Mouse (Mus musculus) bone marrow macrophage, adult 2 months (primary cell): ENCODE results near the gene Creg1.

Source experiments
- CTCF ChIP-seq: IDR thresholded peaks from 2 replicates; pipeline ENCODE4 v1.5.1; 2012; ENCODE audit warnings: low read depth, mild to moderate bottlenecking, low read length, moderate library complexity
- POLR2A ChIP-seq: IDR thresholded peaks from 2 replicates; pipeline ENCODE4 v1.6.1; 2012; ENCODE audit warnings: mild to moderate bottlenecking, low read depth, low read length, borderline replicate concordance

GRCm38 (mm10) chr1:165737867-165738266, 25.7 kb upstream of the Creg1 start:
- TF ChIP-seq CTCF (no peak), POLR2A (no peak)
